Mouse (Mus musculus) cortical plate, adult 2 months (tissue): Measurements from ENCODE around the gene Ift172.

Experiments
- CTCF ChIP-seq: fragments of 200-500 bp; IDR thresholded peaks from 2 replicates; pipeline ENCODE4 v1.5.1; 2011; ENCODE audit warnings: mild to moderate bottlenecking, control low read depth, low read length; ENCODE audit not compliant: insufficient read depth; ENCODE audit errors: extremely low read depth
- POLR2A ChIP-seq: fragments of 200-500 bp; IDR thresholded peaks from 2 replicates; pipeline ENCODE4 v1.6.1; 2011; ENCODE audit warnings: mild to moderate bottlenecking, low read length, control low read depth; ENCODE audit not compliant: insufficient read depth; ENCODE audit errors: extremely low read depth

DNA sequence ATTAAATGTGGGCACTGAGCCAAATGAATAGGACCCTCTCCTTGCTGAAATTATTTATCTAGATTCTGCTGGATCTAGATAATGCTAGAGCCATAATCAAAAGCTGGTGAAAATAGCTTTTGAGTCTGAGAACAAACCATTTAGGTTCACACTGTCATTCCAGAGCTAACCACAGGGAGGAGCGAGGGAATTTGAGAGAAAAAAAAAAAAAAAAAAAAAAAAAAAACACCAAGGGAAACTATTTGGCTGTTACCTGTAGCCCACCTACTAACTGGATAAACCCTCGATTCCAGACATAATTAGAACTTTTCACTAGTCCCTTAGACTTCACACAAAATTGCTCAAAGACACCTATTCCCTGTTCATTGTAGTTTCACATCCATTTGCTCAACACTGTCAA, 71.8 kb downstream of the Ift172 start:
- TF ChIP-seq CTCF (no peak), POLR2A (no peak)
